Mouse (Mus musculus) forebrain, embryonic 15.5 days (tissue): ENCODE results near the gene Napsa. TPM values are rescaled to one million over a fixed set of nuclear protein-coding genes. Genes with fewer than 3 reads are reported as not detected.

Experiments
- ATAC-seq: fragments of 200-750 bp; cut with Nextera tagmentation; replicated peaks from 2 replicates; pipeline ENCODE4 v1.8.0; 2017; ENCODE audit warnings: mild to moderate bottlenecking, moderate TSS enrichment, moderate library complexity
- H3K27ac ChIP-seq: fragments of 300-500 bp; sonication (generic); replicated peaks from 2 replicates; pipeline ENCODE4 v1.5.1; 2015; ENCODE audit warnings: mild to moderate bottlenecking, inconsistent platforms
- H3K27me3 ChIP-seq: fragments of 300-500 bp; sonication (generic); 2 replicates; pipeline ENCODE4 v1.6.1; 2015; ENCODE audit warnings: inconsistent platforms
- H3K36me3 ChIP-seq: fragments of 300-500 bp; sonication (generic); 2 replicates; pipeline ENCODE4 v1.6.1; 2015; ENCODE audit warnings: mild to moderate bottlenecking, inconsistent platforms
- H3K4me1 ChIP-seq: fragments of 300-500 bp; sonication (generic); 2 replicates; pipeline ENCODE4 v1.6.1; 2015; ENCODE audit warnings: inconsistent platforms
- H3K4me2 ChIP-seq: fragments of 300-500 bp; sonication (generic); replicated peaks from 2 replicates; pipeline ENCODE4 v1.6.1; 2015; ENCODE audit warnings: mild to moderate bottlenecking, inconsistent platforms
- H3K4me3 ChIP-seq: fragments of 300-500 bp; sonication (generic); 2 replicates; pipeline ENCODE4 v1.5.1; 2015; ENCODE audit warnings: mild to moderate bottlenecking, inconsistent platforms
- H3K9ac ChIP-seq: fragments of 300-500 bp; sonication (generic); replicated peaks from 2 replicates; pipeline ENCODE4 v1.6.1; 2015; ENCODE audit warnings: mild to moderate bottlenecking, inconsistent platforms
- H3K9me3 ChIP-seq: fragments of 300-500 bp; sonication (generic); 2 replicates; pipeline ENCODE4 v1.6.1; 2016; ENCODE audit warnings: inconsistent platforms
- WGBS: fragments of 180-500 bp; shearing (Covaris S2); methylation state at CpG from one replicate; pipeline ENCODE4 v1.1.7; 2015; ENCODE audit warnings: mixed read lengths; 5-methylcytosine and 5-hydroxymethylcytosine counted together
- polyA plus RNA-seq: library from polyadenylated mRNA; unstranded; fragments of >200 nt; fragmentation: Nextera tagmentation; extraction: Ambion mirVana; gene quantifications from 2 replicates; pipeline ENCODE4 v1.2.1, GENCODE M21; 2015

Gene Napsa
- 1.0 and 1.6 TPM in 2 replicates for polyA plus RNA-seq

- Histone ChIP-seq H3K27ac (no peak within 1 kb of the TSS), H3K27me3 (no peaks in the 10 kb centered on the region), H3K4me1 (no peaks in the 10 kb centered on the region), H3K4me2 (no peak within 1 kb of the TSS), H3K36me3 (no peaks in the 10 kb centered on the region), H3K9ac (no peak within 1 kb of the TSS), H3K4me3 (no peak within 1 kb of the TSS), H3K9me3 (no peaks in the 10 kb centered on the region)
- no peak for ATAC-seq
- WGBS: 25% methylated on average over 7 of the region's 7 CpGs
Observed at GRCm38 (mm10) chr7:44572213-44572701, at the start of gene Napsa. Napsa (plus strand) TSS chr7:44572380.

GRCm38 (mm10) chr7:44523056-44523455, 49.1 kb upstream of the Napsa start:
- peaks cover 15% of the 10 kb centered on the region; the same call in 1 of the 2 replicates for H3K27me3 ChIP-seq
- H3K36me3 ChIP-seq: no peaks in the 10 kb centered on the region
- ATAC-seq: no peak
- H3K4me1 ChIP-seq: peaks cover 20% of the 10 kb centered on the region
- H3K27ac ChIP-seq: no peak overlapping the region
- H3K4me3 ChIP-seq: no peak overlapping the region
- H3K9ac ChIP-seq: no peak overlapping the region
- H3K4me2 ChIP-seq: no peak overlapping the region
- WGBS: 81% methylated on average over 2 of the region's 2 CpGs
- H3K9me3 ChIP-seq: no peaks in the 10 kb centered on the region

GRCm38 (mm10) chr7:44524502-44524901, 47.7 kb upstream of the Napsa start, which contains the start of gene Mybpc2:
Mybpc2 (minus strand) TSS chr7:44524656.
- H3K4me3 ChIP-seq: no peak within 1 kb of the TSS
- H3K9ac ChIP-seq: 0 out of 2 replicates have a peak within 1 kb of the TSS, but pooled peaks have one; percentile 1
- peaks cover 15% of the 10 kb centered on the region; the same call in 1 of the 2 replicates for H3K27me3 ChIP-seq
- ATAC-seq: no peak
- peak within 1 kb of the TSS; percentile 15 for H3K4me2 ChIP-seq
- 39% methylated on average over 12 of the region's 12 CpGs for WGBS
- no peaks in the 10 kb centered on the region for H3K9me3 ChIP-seq
- H3K27ac ChIP-seq: no peak within 1 kb of the TSS
- no peaks in the 10 kb centered on the region for H3K36me3 ChIP-seq
- H3K4me1 ChIP-seq: peaks cover 21% of the 10 kb centered on the region

GRCm38 (mm10) chr7:44525126-44525832, 46.9 kb upstream of the Napsa start:
- Histone ChIP-seq H3K4me3 (no peak overlapping the region), H3K4me1 (peaks cover 21% of the 10 kb centered on the region), H3K9me3 (no peaks in the 10 kb centered on the region), H3K27me3 (peaks cover 15% of the 10 kb centered on the region; the same call in 1 of the 2 replicates), H3K27ac (no peak overlapping the region), H3K36me3 (no peaks in the 10 kb centered on the region), H3K4me2 (peak overlapping the region; percentile 15), H3K9ac (0 out of 2 replicates have a peak overlapping the region, but pooled peaks have one; percentile 1)
- no peak for ATAC-seq
- 16% methylated on average over 15 of the region's 22 CpGs for WGBS

- Histone ChIP-seq H3K9ac (no peak overlapping the region), H3K4me2 (no peak overlapping the region), H3K9me3 (no peaks in the 10 kb centered on the region), H3K4me1 (peaks cover 19% of the 10 kb centered on the region), H3K27ac (no peak overlapping the region), H3K27me3 (peaks cover 14% of the 10 kb centered on the region; the same call in 1 of the 2 replicates), H3K4me3 (no peak overlapping the region), H3K36me3 (no peaks in the 10 kb centered on the region)
- WGBS: 91% methylated on average over 14 of the region's 14 CpGs
- no peak for ATAC-seq
Observed at GRCm38 (mm10) chr7:44526414-44527154, 45.6 kb upstream of the Napsa start.

- Histone ChIP-seq H3K36me3 (no peaks in the 10 kb centered on the region), H3K4me3 (peak overlapping the region; percentile 38), H3K9ac (peak overlapping the region; percentile 51), H3K27ac (no peak overlapping the region), H3K9me3 (no peaks in the 10 kb centered on the region), H3K27me3 (peaks cover 9% of the 10 kb centered on the region; the same call in 1 of the 2 replicates), H3K4me2 (peak overlapping the region; percentile 80), H3K4me1 (peaks cover 16% of the 10 kb centered on the region)
- WGBS: 6% methylated on average over 40 of the region's 40 CpGs
- peak; percentile 64; the same call in 1 of the 2 replicates for ATAC-seq
Observed at GRCm38 (mm10) chr7:44527483-44528398, 44.4 kb upstream of the Napsa start.

GRCm38 (mm10) chr7:44529518-44529917, 42.7 kb upstream of the Napsa start:
- Histone ChIP-seq H3K27me3 (no peaks in the 10 kb centered on the region), H3K27ac (no peak overlapping the region), H3K9ac (no peak overlapping the region), H3K36me3 (no peaks in the 10 kb centered on the region), H3K4me1 (peaks cover 16% of the 10 kb centered on the region), H3K4me3 (no peak overlapping the region), H3K4me2 (no peak overlapping the region), H3K9me3 (no peaks in the 10 kb centered on the region)
- ATAC-seq: no peak
- WGBS: 72% methylated on average over 5 of the region's 5 CpGs

GRCm38 (mm10) chr7:44530507-44530906, 41.7 kb upstream of the Napsa start:
- H3K36me3 ChIP-seq: no peaks in the 10 kb centered on the region
- no peak for ATAC-seq

GRCm38 (mm10) chr7:44531207-44531606, 41.0 kb upstream of the Napsa start:
- no peaks in the 10 kb centered on the region for H3K9me3 ChIP-seq
- H3K4me1 ChIP-seq: peaks cover 6% of the 10 kb centered on the region
- no peak overlapping the region for H3K4me3 ChIP-seq
- no peak overlapping the region for H3K9ac ChIP-seq
- WGBS: 63% methylated on average over 5 of the region's 5 CpGs
- no peak overlapping the region for H3K27ac ChIP-seq
- H3K4me2 ChIP-seq: no peak overlapping the region
- ATAC-seq: no peak
- H3K27me3 ChIP-seq: no peaks in the 10 kb centered on the region
- no peaks in the 10 kb centered on the region for H3K36me3 ChIP-seq

More at GRCm38 (mm10) chr7:44530507-44530906, 41.7 kb upstream of the Napsa start:
- no peaks in the 10 kb centered on the region for H3K9me3 ChIP-seq
- peaks cover 7% of the 10 kb centered on the region for H3K4me1 ChIP-seq
- no peak overlapping the region for H3K9ac ChIP-seq
- no peak overlapping the region for H3K4me3 ChIP-seq
- 82% methylated on average over 3 of the region's 3 CpGs for WGBS
- no peaks in the 10 kb centered on the region for H3K27me3 ChIP-seq
- no peak overlapping the region for H3K4me2 ChIP-seq
- no peak overlapping the region for H3K27ac ChIP-seq

GRCm38 (mm10) chr7:44531946-44532732, 40.0 kb upstream of the Napsa start, which contains the start of gene Spib:
Spib (minus strand) TSS chr7:44532071.
- no peaks in the 10 kb centered on the region for H3K27me3 ChIP-seq
- 88% methylated on average over 4 of the region's 4 CpGs for WGBS

More at GRCm38 (mm10) chr7:44531946-44532732, 40.0 kb upstream of the Napsa start, which contains the start of gene Spib:
- H3K4me3 ChIP-seq: no peak within 1 kb of the TSS
- peaks cover 6% of the 10 kb centered on the region for H3K4me1 ChIP-seq
- no peak within 1 kb of the TSS for H3K27ac ChIP-seq
- ATAC-seq: no peak
- H3K4me2 ChIP-seq: no peak within 1 kb of the TSS
- H3K9ac ChIP-seq: no peak within 1 kb of the TSS
- H3K36me3 ChIP-seq: no peaks in the 10 kb centered on the region
- no peaks in the 10 kb centered on the region for H3K9me3 ChIP-seq
